Mouse (Mus musculus): ENCODE measurements around the gene Taok3. TPM values are rescaled to one million over a fixed set of nuclear protein-coding genes. Genes with fewer than 3 reads are reported as not detected.

Gene Taok3
- total RNA-seq (2021), result 10 to 100 TPM; 33.0 to 35.9 TPM
- long read RNA-seq, experiment 1, full-length matches to known transcripts, result 6 of 8 reads
- long read RNA-seq, experiment 1, partial matches to known transcripts, result 1 of 8 reads
- long read RNA-seq, experiment 1, other reads (novel, unspliced or antisense), result 1 of 8 reads
- long read RNA-seq, experiment 2, full-length matches to known transcripts, result 63 of 101 reads
- long read RNA-seq, experiment 2, partial matches to known transcripts, result 25 of 101 reads
- long read RNA-seq, experiment 2, other reads (novel, unspliced or antisense), result 13 of 101 reads

DNA sequence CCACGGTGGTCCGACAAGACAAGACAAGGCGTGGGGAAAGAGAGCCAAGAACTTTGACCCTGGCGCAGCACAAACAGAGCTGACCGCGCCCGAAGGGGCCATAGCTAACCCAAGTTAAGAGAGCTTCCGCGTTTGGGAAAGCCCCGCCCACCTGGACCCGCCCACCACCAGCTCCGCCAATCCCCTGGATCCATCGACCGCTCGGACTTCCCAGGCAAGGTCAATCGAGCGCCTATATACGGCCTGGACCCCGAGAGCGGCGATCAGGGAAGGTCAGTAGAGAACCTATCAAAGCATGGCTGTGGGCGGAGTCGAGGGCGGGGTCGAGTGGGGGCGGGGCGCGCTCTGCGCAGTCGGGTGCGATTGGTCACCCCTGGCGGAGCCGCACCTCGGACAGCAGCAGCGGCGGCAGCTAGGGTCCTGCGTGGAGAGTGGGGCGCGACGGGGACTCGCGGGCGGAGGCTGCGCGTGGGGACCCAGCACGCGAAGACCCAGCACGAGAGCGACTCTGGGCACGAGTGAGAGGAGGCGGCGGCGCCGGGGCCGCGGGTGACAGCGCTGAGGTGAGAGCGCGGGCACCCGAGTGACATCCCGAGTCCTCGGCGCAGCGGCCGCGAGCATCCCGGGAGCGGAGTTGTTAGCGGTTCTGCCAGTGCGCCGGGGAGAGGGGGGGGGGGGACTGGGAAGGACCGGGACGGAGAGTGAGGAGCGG, at the start of gene Taok3:
Gene Taok3, plus strand, starts transcription at position 353 of the 712 bp plus-strand sequence.
- peak; percentile 95 to 99 for DNase-seq (ENCODE audit: low spot score in 2 of 2)

DNA sequence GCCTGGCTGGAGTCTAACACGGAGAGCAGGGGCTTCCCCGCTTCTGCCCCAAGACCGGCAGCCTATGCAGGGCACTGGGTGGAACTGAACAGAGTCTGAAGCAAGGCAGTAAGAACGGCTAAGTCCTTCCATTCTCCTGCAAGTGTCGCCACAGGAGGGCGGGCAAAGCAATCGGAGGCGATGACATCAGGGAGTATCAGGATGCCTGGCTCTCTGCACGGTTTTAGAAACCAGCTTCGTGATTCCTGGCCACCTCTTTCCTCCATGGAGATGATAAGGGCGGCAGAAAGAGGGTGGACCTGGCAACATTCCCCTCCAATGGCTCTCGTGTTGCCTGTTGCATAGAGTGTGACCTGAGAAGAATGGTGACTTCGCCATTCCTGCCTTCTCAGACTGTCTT, 32.2 kb upstream of the Taok3 start:
- no peak for DNase-seq (ENCODE audit: low spot score in 2 of 2)

DNA sequence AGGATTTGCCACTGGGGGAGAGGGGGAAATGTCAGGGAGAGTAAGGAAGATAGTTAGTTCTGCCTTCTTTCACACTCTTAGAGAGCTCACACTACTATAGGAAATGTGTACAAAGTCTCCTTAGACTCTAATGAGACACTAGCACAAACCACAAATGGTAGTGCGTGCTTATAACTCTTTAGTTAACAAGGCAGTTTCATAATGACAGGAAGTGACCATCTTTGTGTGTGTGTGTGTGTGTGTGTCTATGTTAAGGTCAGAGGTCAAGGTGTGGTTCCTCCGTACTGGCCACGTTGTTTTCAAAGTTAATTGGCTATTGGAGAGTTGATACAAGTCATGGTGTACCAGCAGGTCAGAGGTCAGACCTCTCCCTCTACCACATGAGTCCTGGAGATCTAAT, 30.8 kb upstream of the Taok3 start:
- no peak for DNase-seq (ENCODE audit: low spot score in 2 of 2)

DNA sequence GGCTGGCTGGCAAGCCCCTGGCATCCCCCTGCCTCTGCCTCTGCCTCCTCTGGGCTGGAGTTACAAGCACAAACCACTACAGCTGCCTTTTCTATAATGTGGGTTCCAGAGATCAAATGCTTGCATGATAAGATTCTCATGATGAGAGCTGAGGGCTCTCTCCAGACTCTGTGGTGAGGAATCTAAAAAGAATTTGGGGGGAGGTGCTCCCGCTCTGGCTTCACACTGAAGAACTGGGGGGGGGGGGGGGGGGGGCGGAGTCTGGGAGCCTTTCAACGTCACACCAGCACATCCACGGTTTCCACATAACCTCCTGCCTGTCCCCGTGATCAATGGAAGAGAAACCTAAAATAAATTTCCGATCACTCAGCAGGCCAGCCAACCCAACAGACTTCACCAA, 30.1 kb upstream of the Taok3 start:
- DNase-seq (ENCODE audit: low spot score in 2 of 2), result no peak

DNA sequence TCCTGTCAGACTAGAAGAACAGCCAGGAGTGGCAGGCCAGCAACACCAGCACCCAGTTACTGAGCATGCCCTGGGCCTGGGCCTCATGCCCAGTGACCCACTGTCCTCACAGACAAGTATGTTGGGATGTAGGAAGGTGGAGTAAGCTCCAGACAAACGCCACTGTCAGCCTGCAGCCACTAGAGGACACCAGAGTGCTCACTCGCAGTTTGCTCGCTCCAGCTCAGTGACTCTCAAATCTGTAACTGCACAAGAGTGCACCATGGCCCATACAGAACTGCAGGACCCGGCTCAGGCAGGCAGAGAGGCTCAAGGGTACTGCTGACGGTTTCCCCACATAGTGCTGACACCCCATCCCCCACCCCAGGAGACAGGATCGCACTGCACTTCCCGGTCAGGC, 25.5 kb upstream of the Taok3 start:
- DNase-seq (ENCODE audit: low spot score in 2 of 2), result no peak

DNA sequence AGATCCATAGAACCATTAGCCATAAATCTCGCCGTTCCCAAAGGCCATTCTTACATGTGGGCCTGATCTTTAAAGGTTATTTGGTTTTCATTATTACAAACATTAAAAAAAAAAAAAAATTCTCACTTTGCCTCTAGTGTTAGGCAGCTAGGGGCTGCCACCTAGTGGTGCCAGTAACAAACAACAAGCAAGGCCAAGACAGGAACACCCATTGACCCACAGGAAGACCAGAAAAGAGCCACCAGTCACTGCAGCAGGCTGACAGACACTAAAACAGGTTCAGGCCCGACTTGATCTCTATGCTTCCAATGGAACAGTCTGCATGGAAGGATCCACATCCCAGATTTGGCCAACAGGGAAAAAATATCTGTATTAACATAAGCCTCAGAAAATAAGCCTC, 23.2 kb upstream of the Taok3 start:
- DNase-seq (ENCODE audit: low spot score in 2 of 2), result peak in 1 of 2 experiments; percentile 43

DNA sequence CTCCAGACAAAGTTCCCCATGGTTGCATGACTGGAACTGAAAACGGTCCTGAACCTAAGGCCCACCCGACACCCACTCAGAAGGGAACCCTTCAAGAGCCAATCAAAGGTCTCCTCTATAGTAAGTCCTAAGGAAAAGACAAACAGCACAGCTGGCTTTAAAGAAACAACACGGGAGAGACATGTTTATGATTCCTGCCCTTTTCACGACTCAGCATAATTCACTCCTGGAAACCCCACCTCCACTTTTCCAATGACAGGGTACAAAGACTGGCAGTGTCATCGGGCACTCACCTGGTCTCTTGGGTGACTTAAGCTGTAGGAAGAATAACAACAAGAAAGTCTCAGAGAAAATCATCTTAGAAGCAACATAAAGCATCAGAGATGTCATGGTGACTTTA, 20.9 kb upstream of the Taok3 start:
- DNase-seq (ENCODE audit: low spot score in 2 of 2), result no peak

DNA sequence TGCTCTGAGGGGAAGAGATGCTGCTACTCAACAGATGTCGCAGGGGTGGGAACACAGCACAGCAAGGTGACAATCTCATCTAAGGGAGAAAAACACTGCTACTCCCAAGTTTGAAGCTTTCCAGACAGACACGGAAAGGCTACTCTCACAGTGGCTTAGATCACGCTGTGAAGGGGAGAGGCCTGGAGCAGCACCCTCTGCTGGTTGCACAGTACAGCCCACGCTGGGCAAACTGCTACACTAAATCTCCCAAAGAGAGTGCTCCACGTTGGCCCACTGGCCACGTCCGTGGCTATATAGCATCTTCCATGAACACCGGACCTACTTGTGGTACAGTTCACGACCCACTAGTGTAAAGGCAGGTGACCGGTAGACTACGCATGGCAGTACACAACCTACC, 20.2 kb upstream of the Taok3 start:
- no peak for DNase-seq (ENCODE audit: low spot score in 2 of 2)

DNA sequence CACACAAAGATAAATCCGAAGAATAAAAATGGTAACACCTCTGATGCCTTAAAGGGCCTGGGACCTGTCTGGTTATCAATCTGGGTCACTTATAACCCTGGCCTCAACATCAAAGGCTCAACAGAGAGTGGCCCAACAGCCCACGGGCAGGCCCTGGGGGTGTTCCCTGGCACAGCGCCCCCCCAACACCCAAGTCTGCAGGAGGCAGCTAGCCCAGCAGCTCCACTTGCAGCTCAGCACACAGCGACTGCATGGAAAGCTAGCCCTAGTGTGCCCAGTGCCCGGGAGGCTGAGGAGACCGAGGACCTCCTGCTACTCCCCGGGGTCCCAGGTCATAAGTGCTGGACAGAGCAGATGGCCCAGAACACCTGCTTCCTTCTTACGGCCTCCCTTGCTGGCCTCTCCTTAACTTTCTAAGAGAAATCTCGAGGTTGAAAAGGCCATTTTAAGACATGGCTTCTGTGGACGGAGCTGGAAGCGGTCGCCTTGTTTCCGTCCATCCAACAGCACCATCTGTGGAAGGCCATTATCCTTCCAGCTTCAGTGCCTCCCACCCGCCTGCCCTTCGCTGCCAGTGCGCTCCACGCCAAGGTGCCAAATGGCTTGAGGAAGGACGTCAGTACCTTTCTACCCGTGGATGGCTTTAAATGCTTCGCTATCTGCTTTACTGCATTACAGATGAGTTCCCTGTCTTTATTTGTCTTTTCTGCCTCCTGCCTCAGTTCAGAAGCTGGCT, 16.6 kb upstream of the Taok3 start:
- DNase-seq (ENCODE audit: low spot score in 2 of 2), result no peak

DNA sequence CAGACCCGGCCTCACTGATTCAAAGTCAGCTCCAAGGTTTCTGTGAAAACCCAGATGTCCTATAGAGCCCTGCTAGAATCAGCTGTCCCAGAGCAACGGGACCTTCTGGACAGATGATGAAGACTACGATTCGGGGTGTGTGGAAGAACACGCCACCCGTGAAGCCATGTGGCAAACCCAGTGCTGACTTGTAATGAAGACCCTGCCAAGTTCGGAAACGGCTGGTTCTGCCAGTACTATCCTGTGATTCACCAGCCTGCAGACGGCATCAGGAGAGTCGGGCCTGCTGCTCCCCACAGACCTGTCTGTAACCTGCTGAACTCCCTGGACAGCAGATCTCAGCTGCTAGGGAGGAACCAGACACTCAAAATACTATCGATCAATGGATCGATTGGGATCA, 15.6 kb upstream of the Taok3 start:
- no peak for DNase-seq (ENCODE audit: low spot score in 2 of 2)

DNA sequence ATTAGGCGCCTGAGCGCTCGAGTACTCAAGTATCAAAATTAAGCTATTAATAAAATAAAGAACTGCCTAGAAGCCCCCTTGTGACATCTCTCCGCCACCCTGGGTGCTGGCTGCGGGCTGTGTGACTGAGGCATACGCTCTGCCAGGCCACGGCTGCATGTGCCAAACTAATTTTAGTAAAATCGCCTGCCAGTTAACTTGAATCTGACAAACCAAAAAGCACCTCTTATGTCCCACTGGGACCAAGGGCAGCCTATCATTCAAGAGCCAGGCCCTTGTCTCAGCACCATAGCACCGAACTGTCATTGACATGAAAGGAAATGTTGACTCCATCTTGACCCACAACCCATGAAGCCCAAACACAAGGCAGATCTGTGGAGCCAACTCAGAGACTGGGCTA, 14.2 kb upstream of the Taok3 start:
- no peak for DNase-seq (ENCODE audit: low spot score in 2 of 2)

DNA sequence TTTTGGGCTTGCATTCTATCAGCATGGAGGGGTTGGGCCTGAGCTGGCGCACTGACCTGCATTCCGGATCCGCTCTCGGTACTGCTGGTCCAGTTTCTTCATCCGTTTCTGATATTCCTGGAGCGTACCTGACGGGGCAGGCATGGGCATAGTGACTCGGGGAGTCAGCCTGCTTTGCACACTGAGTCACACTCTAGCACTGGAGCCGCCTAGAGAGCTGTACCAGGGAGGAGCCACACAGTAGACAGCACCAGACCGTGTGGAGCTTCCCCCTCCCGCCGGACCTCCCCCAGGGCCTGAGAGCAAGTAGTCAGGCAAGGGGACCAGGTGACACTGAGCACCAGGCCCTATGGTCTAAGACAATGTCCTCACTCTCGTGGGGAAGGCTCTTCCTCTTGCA, 11.6 kb upstream of the Taok3 start:
- no peak for DNase-seq (ENCODE audit: low spot score in 2 of 2)

DNA sequence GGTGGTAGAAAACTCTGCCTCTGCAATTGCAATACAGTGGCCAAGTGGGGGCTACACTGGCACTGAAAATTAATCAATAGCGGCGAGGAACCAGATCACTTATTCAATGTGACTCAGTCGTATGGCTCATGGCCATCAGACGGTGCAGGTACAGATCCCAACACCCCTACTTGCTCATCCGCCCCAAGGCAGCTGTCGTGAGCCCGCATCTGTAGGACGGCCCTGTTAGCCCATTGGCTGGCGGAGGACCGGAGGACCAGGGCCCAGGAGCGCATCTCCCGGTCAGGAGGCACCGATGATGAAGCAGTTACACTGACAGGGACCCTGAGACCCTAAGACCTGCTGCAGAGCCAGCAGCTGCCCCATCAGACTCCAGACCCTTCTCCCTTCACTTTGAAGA, 11.2 kb upstream of the Taok3 start:
- no peak for DNase-seq (ENCODE audit: low spot score in 2 of 2)

DNA sequence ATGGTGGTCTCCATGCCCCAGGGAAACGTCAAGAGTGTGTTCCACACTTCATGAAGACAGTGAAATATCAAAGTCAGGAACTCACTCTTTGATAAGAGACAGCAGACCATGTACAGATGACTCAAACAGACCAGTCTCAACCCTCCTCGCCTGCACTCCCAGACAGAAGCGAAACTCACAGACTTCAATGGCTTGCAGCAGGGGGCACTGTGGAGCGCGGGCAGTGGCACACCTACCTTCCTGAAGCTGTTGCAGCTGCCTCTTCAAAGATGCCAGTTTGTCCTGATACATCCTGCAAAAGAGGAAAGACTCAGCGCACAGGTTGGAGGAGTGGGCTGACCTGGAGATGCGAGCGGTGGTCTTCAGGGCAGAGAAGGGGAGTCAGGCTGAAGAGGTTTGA, 10.4 kb upstream of the Taok3 start:
- no peak for DNase-seq (ENCODE audit: low spot score in 2 of 2)

DNA sequence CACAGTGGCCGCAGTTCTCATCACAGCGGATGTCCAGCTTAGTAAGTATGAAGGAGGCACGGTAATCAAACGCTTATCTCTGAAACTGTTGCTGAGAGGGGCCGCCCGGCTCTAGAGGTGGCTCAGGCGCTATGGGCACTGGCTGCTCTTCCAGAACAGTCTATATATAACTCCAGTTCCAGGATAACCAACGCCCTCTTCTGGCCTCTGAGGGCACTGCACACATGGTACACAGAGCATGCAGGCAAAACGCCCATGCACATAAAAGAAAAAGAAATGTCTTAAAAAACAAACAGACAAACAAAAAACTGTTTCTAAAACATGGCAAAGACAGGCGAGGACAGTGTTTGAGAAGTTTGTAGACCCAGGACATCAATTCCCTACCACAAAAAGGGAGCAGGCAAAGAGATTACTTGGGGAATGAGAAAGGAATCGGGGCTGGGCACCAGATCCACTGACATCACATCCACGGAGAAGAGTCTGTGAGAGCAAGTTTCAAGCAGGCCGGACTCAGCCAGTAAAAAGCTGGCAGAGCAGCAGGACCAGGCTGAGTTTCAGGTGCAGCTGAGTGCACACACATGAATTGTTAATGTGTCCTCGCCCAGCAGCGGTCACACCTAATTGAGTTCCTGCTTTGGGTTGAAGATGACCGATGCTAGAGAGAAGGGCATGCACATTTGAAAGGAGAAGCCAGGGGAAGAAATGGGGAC, 8.7 kb upstream of the Taok3 start:
- DNase-seq (ENCODE audit: low spot score in 2 of 2), result no peak

DNA sequence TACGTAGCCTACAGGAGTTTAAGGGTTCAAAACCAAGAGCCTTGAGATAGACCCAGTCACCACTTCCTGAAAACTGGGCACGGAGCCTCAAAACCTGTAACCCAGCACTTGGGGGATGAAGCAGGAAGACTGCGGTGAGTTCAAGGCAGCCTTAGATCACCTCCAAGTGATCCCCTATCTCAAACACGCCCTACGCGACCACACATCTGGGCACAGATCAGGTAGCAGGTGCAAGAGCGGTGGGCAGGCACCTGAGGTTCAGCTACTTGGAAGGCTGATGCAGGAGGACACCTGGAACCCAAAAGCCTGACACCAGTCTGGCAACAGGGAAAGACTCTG, 8.2 kb upstream of the Taok3 start:
- DNase-seq (ENCODE audit: low spot score in 2 of 2), result no peak

DNA sequence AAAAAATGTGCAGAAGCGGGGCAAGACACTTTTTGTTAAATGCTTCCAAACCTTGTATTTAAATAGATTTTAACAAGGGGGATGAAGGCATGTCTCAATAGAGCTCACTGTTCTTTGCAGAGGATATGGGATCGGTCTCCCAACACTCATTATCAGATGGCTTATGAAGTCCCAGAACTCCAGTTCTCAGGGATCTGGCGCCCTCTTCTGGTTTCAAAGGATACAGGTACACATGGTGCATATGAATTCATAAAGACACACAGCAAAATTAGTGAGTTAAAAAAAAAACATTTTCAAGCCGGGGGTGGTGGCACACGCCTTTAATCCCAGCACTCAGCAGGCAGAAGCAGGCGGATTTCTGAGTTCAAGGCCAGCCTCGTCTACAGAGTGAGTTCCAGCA, 6.6 kb upstream of the Taok3 start:
- DNase-seq (ENCODE audit: low spot score in 2 of 2), result no peak

DNA sequence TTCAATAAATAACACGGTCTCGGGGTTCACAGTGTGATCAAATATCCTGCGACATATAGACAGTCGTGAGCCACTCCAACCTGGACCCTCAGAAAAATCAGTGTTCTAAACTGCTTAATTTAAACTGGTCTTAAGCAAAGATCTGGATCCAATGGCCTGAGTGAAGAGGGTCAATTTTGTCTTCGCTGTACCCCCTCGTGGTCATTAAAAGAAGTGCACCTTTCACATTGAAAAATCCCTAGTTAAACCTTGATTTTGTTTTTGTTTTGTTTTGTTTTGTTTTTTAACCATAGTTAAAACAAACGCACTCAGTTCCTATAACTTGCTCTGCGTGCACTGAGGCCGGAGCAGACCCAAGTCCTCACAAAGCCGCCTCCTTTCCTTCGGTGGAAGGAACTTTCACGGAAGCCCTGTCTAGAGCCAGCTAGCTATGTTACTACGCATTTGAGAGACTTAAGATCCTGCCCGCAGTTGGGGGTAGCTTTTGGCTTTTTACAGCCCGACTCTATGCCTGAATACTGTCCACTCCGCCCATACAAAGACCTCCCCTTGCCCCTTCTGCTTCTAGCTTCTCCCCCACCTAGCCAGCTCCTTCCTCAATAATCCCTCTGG, 5.2 kb upstream of the Taok3 start:
- DNase-seq (ENCODE audit: low spot score in 2 of 2), result no peak

DNA sequence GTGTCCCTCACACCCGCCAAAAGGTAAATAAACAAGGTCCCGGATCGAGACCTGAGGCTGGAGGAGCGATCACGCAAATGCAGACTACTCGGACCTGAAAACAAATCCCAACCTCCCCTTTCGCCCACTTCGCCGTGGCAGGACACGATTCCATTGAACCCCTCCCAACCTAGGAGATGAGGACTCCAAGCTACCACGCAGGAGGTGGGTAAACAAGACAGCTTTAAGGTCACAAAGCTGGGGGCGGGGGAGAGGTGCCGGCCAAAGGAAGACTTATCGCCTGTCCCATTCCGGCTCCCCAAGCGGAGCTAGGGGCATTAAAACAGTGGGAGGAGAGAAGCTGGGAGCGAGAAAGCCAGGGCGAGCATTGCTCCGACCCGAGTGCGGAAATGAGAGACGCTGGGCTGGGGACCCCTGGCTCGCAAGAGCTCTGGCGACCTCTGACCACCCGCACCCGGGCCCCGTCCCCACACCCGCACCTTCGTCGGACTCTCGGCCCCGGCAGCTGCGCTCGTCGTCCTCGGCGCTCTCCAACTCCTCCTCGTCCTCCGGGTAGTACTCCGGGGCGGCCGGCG, 4.6 kb upstream of the Taok3 start:
- peak; percentile 49 to 54 for DNase-seq (ENCODE audit: low spot score in 2 of 2)

DNA sequence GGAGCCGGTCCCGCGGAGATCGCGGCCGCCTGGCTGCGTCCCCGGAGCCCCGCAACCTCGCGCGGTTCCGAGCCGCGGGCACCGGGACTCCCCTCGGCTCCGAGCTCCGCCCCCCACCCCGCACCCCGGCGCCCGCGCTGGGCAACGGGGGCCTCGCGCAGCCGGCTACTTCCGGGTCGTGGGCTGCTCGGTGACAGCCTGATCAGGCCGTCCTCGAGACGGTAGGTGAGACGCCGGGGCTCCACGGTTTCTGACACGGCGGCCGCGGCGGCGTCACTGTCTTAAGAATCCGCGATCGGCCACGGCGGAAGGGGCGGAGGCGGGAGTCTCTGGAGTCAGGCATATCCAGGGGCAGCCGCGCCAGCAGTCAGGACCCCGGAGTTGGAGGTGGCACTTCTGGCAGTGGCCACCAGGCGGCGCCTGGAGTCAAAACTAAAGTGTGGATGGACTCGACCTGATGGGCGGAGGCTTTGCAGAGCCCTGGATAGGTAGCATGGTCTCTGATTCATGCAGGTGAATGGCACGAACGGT, 4.0 kb upstream of the Taok3 start, which contains the start of gene Suds3:
Gene Suds3, minus strand, starts transcription at position 278 of the 531 bp plus-strand sequence.
- DNase-seq (ENCODE audit: low spot score in 2 of 2), result peak; percentile 99

DNA sequence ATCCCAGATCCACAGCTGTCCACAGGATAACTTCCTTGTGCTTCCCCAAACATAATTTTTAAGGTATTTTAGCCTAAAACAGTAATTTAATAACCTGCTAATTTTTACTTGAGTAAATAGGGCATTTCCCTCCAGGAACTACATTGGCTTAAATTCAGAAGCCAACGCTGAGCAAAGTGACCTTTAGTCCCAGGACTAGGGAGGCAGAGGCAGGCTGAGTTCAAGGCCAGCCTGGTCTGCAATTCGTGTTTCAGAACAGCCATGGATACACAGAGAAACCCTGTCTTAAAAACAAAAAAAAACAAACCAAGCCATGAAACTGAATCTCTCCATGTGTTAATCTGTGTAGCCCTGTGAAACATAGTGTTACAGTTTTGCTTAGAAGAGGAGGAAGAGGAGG, 3.3 kb upstream of the Taok3 start:
- no peak for DNase-seq (ENCODE audit: low spot score in 2 of 2)
